Mouse (Mus musculus) MEL (cell line): ENCODE results near the gene Gfpt1. TPM values are rescaled to one million over a fixed set of nuclear protein-coding genes. Genes with fewer than 3 reads are reported as not detected.

Source experiments
- DNase-seq: peaks from one replicate; pipeline ENCODE4 v3.0.0; 2011; ENCODE audit warnings: low read depth, low spot score
- H3K27ac ChIP-seq: 2 replicates; pipeline ENCODE4 v1.5.1; 2012; ENCODE audit warnings: low read depth, mild to moderate bottlenecking, control low read depth, low read length, moderate library complexity; ENCODE audit not compliant: control insufficient read depth
- H3K27me3 ChIP-seq, 2 experiments: fragments of 150-350 bp in 1 of 2; sonication (generic) in 1 of 2; 2 replicates each; pipeline ENCODE4 v1.6.1; 2012; ENCODE audit warnings: low read length in 2 of 2, mild to moderate bottlenecking in 2 of 2, improper control_type of control experiment in 1 of 2, moderate library complexity in 1 of 2; ENCODE audit not compliant: insufficient read depth in 2 of 2, control insufficient read depth in 1 of 2
- H3K36me3 ChIP-seq, 2 experiments: 2 replicates each; pipeline ENCODE4 v1.6.1; 2012 to 2014; ENCODE audit warnings: low read length in 2 of 2, improper control_type of control experiment in 1 of 2, inconsistent platforms in 1 of 2, mild to moderate bottlenecking in 1 of 2; ENCODE audit not compliant: insufficient read depth in 2 of 2, control insufficient read depth in 1 of 2
- H3K4me1 ChIP-seq, 2 experiments: fragments of 150-350 bp in 1 of 2; sonication (generic) in 1 of 2; 2 replicates each; pipeline ENCODE4 v1.6.1; 2012; ENCODE audit warnings: low read length in 2 of 2, improper control_type of control experiment in 1 of 2, mild to moderate bottlenecking in 1 of 2; ENCODE audit not compliant: insufficient read depth in 2 of 2, control insufficient read depth in 1 of 2
- H3K4me3 ChIP-seq, 2 experiments: fragments of 150-350 bp in 1 of 2; sonication (generic) in 1 of 2; 2 replicates each; pipeline ENCODE4 v1.5.1; 2012; ENCODE audit warnings: low read depth in 2 of 2, low read length in 2 of 2, mild to moderate bottlenecking in 2 of 2, moderate library complexity in 2 of 2, control low read depth in 1 of 2, improper control_type of control experiment in 1 of 2; ENCODE audit not compliant: control insufficient read depth in 1 of 2, insufficient read depth in 1 of 2
- H3K79me2 ChIP-seq: 2 replicates; pipeline ENCODE4 v1.6.1; 2012; ENCODE audit warnings: mild to moderate bottlenecking, low read length, moderate library complexity; ENCODE audit not compliant: control insufficient read depth, poor library complexity, insufficient read depth
- H3K9ac ChIP-seq: 2 replicates; pipeline ENCODE4 v1.6.1; 2012; ENCODE audit warnings: low read depth, mild to moderate bottlenecking, control low read depth, low read length, moderate library complexity; ENCODE audit not compliant: control insufficient read depth, poor library complexity, severe bottlenecking
- H3K9me3 ChIP-seq: fragments of 150-350 bp; sonication (generic); replicated peaks from 2 replicates; pipeline ENCODE4 v1.6.1; 2012; ENCODE audit warnings: mild to moderate bottlenecking, low read length, improper control_type of control experiment, moderate library complexity; ENCODE audit not compliant: insufficient read depth
- BHLHE40 ChIP-seq: IDR thresholded peaks from 2 replicates; pipeline ENCODE4 v1.6.1; 2012; ENCODE audit warnings: low read depth, mild to moderate bottlenecking, inconsistent platforms, low read length, improper control_type of control experiment, borderline replicate concordance
- CHD1 ChIP-seq: IDR thresholded peaks from 2 replicates; pipeline ENCODE4 v1.6.1; 2012; ENCODE audit warnings: low read depth, mild to moderate bottlenecking, inconsistent platforms, low read length, improper control_type of control experiment
- CTCF ChIP-seq, 3 experiments: IDR thresholded peaks in 2 of 3; conservative IDR thresholded peaks in 1 of 3; 2 replicates each; pipeline ENCODE4 v1.5.1; 2011 to 2012; ENCODE audit warnings: low read length in 3 of 3, low read depth in 2 of 3, mild to moderate bottlenecking in 2 of 3, improper control_type of control experiment in 1 of 3, inconsistent platforms in 1 of 3, mixed read lengths in 1 of 3, moderate library complexity in 1 of 3; ENCODE audit not compliant: control insufficient read depth in 1 of 3, insufficient read depth in 1 of 3, poor library complexity in 1 of 3, severe bottlenecking in 1 of 3
- E2F4 ChIP-seq: IDR thresholded peaks from 2 replicates; pipeline ENCODE4 v1.6.1; 2011; ENCODE audit warnings: low read depth, low read length, improper control_type of control experiment, borderline replicate concordance
- EP300 ChIP-seq, 2 experiments: IDR thresholded peaks; 2 replicates each; pipeline ENCODE4 v1.6.1; 2011; ENCODE audit warnings: improper control_type of control experiment in 2 of 2, low read length in 2 of 2, low read depth in 1 of 2, mild to moderate bottlenecking in 1 of 2
- ETS1 ChIP-seq: IDR thresholded peaks from 2 replicates; pipeline ENCODE4 v1.6.1; 2012; ENCODE audit warnings: low read depth, mild to moderate bottlenecking, inconsistent platforms, low read length, improper control_type of control experiment, moderate library complexity
- GATA1 ChIP-seq: IDR thresholded peaks from 2 replicates; pipeline ENCODE4 v1.6.1; 2011; ENCODE audit warnings: low read depth, low read length, improper control_type of control experiment
- HCFC1 ChIP-seq: IDR thresholded peaks from 2 replicates; pipeline ENCODE4 v1.6.1; 2012; ENCODE audit warnings: low read depth, mild to moderate bottlenecking, inconsistent platforms, low read length, improper control_type of control experiment, moderate library complexity
- MAFK ChIP-seq: IDR thresholded peaks from 2 replicates; pipeline ENCODE4 v1.6.1; 2011; ENCODE audit warnings: low read depth, mild to moderate bottlenecking, low read length, improper control_type of control experiment, borderline replicate concordance
- MAX ChIP-seq: IDR thresholded peaks from 2 replicates; pipeline ENCODE4 v1.6.1; 2011; ENCODE audit warnings: low read length, improper control_type of control experiment
- MAZ ChIP-seq: IDR thresholded peaks from 2 replicates; pipeline ENCODE4 v1.6.1; 2012; ENCODE audit warnings: low read depth, mild to moderate bottlenecking, inconsistent platforms, low read length, improper control_type of control experiment
- MEF2A ChIP-seq: IDR thresholded peaks from 2 replicates; pipeline ENCODE4 v1.6.1; 2014; ENCODE audit warnings: low read depth, mild to moderate bottlenecking, inconsistent platforms, low read length, improper control_type of control experiment; ENCODE audit not compliant: poor library complexity, insufficient replicate concordance, severe bottlenecking; ENCODE audit errors: extremely low read depth
- MXI1 ChIP-seq: IDR thresholded peaks from 2 replicates; pipeline ENCODE4 v1.6.1; 2011; ENCODE audit warnings: mild to moderate bottlenecking, low read depth, low read length, improper control_type of control experiment
- MYC ChIP-seq: IDR thresholded peaks from 2 replicates; pipeline ENCODE4 v1.6.1; 2011; ENCODE audit warnings: low read depth, mild to moderate bottlenecking, low read length, improper control_type of control experiment, moderate library complexity
- NELFE ChIP-seq: IDR thresholded peaks from 2 replicates; pipeline ENCODE4 v1.6.1; 2011; ENCODE audit warnings: low read depth, low read length, improper control_type of control experiment
- RAD21 ChIP-seq: IDR thresholded peaks from 2 replicates; pipeline ENCODE4 v1.6.1; 2011; ENCODE audit warnings: mild to moderate bottlenecking, low read depth, low read length, improper control_type of control experiment
- RCOR1 ChIP-seq: IDR thresholded peaks from 2 replicates; pipeline ENCODE4 v1.6.1; 2012; ENCODE audit warnings: low read depth, mild to moderate bottlenecking, inconsistent platforms, low read length, improper control_type of control experiment
- SMC3 ChIP-seq: IDR thresholded peaks from 2 replicates; pipeline ENCODE4 v1.6.1; 2011; ENCODE audit warnings: low read depth, low read length, improper control_type of control experiment
- TAL1 ChIP-seq: IDR thresholded peaks from 2 replicates; pipeline ENCODE4 v1.6.1; 2012; ENCODE audit warnings: mild to moderate bottlenecking, inconsistent platforms, low read length, moderate library complexity, mixed read lengths
- TBP ChIP-seq: IDR thresholded peaks from 2 replicates; pipeline ENCODE4 v1.8.0; 2011; ENCODE audit warnings: low read depth, low read length, improper control_type of control experiment
- USF1 ChIP-seq: IDR thresholded peaks from 2 replicates; pipeline ENCODE4 v1.6.1; 2014; ENCODE audit warnings: low read depth, mild to moderate bottlenecking, inconsistent platforms, low read length, improper control_type of control experiment, moderate library complexity
- USF2 ChIP-seq, 2 experiments: IDR thresholded peaks; 2 replicates each; pipeline ENCODE4 v1.6.1; 2011 to 2012; ENCODE audit warnings: improper control_type of control experiment in 2 of 2, low read length in 2 of 2, borderline replicate concordance in 1 of 2, inconsistent platforms in 1 of 2, low read depth in 1 of 2, mild to moderate bottlenecking in 1 of 2; ENCODE audit not compliant: insufficient read depth in 1 of 2
- ZMIZ1 ChIP-seq: IDR thresholded peaks from 2 replicates; pipeline ENCODE4 v1.6.1; 2012; ENCODE audit warnings: low read depth, mild to moderate bottlenecking, inconsistent platforms, low read length, improper control_type of control experiment, moderate library complexity
- polyA plus RNA-seq, 2 experiments: library from polyadenylated mRNA; stranded (reverse) in 1 of 2; unstranded in 1 of 2; fragments of >175 nt in 1 of 2; fragments of >200 nt in 1 of 2; gene quantifications; 2 replicates each; pipeline versions ENCODE4 v1.2.1 to v1.2.4; 2012; ENCODE audit warnings: low replicate concordance in 2 of 2, low read depth in 1 of 2; ENCODE audit not compliant: insufficient read length in 2 of 2, insufficient read depth in 1 of 2, missing spikeins in 1 of 2
- total RNA-seq: library from RNA; depleted of rRNA; stranded (reverse); fragments of 300-350 nt; gene quantifications from 2 replicates; pipeline ENCODE4 v1.2.3, GENCODE M21; 2012

Gene Gfpt1
- total and polyA plus RNA-seq, 3 experiments: 29.6 to 69.3 (median 33.5) TPM

GRCm38 (mm10) chr6:87026980-87027379 lies 15.7 kb upstream of the Gfpt1 start:
- H3K79me2 ChIP-seq: no peaks in the 10 kb centered on the region
- peak; percentile 72 for DNase-seq
- TF ChIP-seq TBP (no peak), CHD1 (no peak), GATA1 (no peak), RCOR1 (peak; percentile 38; the same call in 1 of the 2 replicates), CTCF (IDR thresholded peaks at IDR 0.05 in 2 of 3, conservative IDR thresholded peaks at IDR 0.05 in 1 of 3; ENCODE audit: control insufficient read depth in 1 of 3, insufficient read depth in 1 of 3, low read depth in 2 of 3, low read length in 3 of 3, poor library complexity in 1 of 3, severe bottlenecking in 1 of 3) (no peak), ETS1 (no peak), RAD21 (no peak), USF2 (IDR thresholded peaks at IDR 0.05; ENCODE audit: borderline replicate concordance in 1 of 2, insufficient read depth in 1 of 2, low read depth in 1 of 2, low read length in 2 of 2) (peak in 1 of 2 experiments; percentile 37; a peak in 1 of 4 replicates), MEF2A (no peak), HCFC1 (no peak), MAZ (no peak), USF1 (peak; percentile 76), E2F4 (no peak), EP300 (IDR thresholded peaks at IDR 0.05; ENCODE audit: low read depth in 1 of 2, low read length in 2 of 2) (peak; percentile 24 to 45; a peak in 2 of 4 replicates), MAFK (no peak), TAL1 (no peak), MAX (peak; percentile 42; the same call in 1 of the 2 replicates), SMC3 (no peak), BHLHE40 (peak; percentile 82; the same call in 1 of the 2 replicates), NELFE (no peak), ZMIZ1 (no peak), MXI1 (peak; percentile 60), MYC (0 out of 2 replicates have a peak, but pooled peaks have one; percentile 31)
- TF ChIP-seq, all 39 proteins: peak for 8
- Histone ChIP-seq H3K4me3 (no peak overlapping the region), H3K9me3 (no peaks in the 10 kb centered on the region), H3K9ac (peak overlapping the region; percentile 64), H3K27me3 (no peaks in the 10 kb centered on the region), H3K4me1 (peaks cover 9 to 15% of the 10 kb centered on the region in 2 experiments), H3K36me3 (peaks cover 15 to 21% of the 10 kb centered on the region in 2 experiments), H3K27ac (peak overlapping the region; percentile 91)
